Mouse (Mus musculus): Measurements from ENCODE around the gene Plce1. TPM values are rescaled to one million over a fixed set of nuclear protein-coding genes. Genes with fewer than 3 reads are reported as not detected.

The Plce1 gene
- polyA plus RNA-seq, 1 experiment from 2014 or later: 3.4 TPM

DNA sequence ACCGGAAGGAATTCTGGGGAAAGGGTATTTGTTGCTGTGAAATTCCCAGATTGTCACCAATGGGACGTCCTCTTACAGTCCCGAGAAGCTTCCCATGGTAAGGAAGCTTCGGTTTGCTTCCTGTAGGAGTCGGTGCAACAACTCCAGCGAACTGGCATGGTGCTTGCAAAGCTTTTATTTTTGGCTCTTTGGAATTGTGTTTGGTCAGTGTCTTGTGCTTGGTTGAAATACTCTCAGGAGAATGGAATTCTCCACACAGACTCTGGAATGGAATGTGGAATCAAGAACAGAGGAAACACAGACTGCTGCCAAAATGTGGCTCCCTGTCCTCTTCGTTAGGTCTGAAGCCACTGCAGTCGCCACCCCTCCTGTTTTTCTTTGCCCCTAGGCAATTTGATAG lies 129.9 kb downstream of the Plce1 start:
- WGBS: 86% methylated on average over 8 of the region's 8 CpGs
- no peaks in the 10 kb centered on the region for H3K9me3 ChIP-seq (replicated peaks; ENCODE audit: control insufficient read depth, low read length)

GRCm38 (mm10) chr19:38614067-38614675 lies 133.3 kb downstream of the Plce1 start:
- DNase-seq (ENCODE audit: low spot score) (no peak), ATAC-seq (replicated peaks; ENCODE audit: insufficient number of reproducible peaks, low FRiP score, low TSS enrichment, low read depth) (no peak)
- Histone ChIP-seq H3K36me3 (replicated peaks; ENCODE audit: control insufficient read depth, insufficient read depth, low read depth, low read length) (no peaks in the 10 kb centered on the region), H3K4me3 (ENCODE audit: low read depth, low read length) (no peak overlapping the region), H3K27me3 (ENCODE audit: control insufficient read depth, insufficient read depth, low read length) (no peaks in the 10 kb centered on the region), H3K9me3 (replicated peaks; ENCODE audit: control insufficient read depth, low read length) (no peaks in the 10 kb centered on the region), H3K27ac (replicated peaks; ENCODE audit: low read depth, low read length) (no peak overlapping the region), H3K4me1 (ENCODE audit: control insufficient read depth, insufficient read depth, low read length) (no peaks in the 10 kb centered on the region), H3K9ac (replicated peaks; ENCODE audit: low read length) (no peak overlapping the region), H3K4me2 (ENCODE audit: low read depth, low read length) (no peak overlapping the region)
- WGBS: 71% methylated on average over 11 of the region's 11 CpGs

More for the DNA sequence above, 129.9 kb downstream of the Plce1 start:
- Histone ChIP-seq H3K36me3 (replicated peaks; ENCODE audit: control insufficient read depth, insufficient read depth, low read depth, low read length) (no peaks in the 10 kb centered on the region), H3K4me2 (ENCODE audit: low read depth, low read length) (no peak overlapping the region), H3K9ac (replicated peaks; ENCODE audit: low read length) (no peak overlapping the region), H3K27me3 (ENCODE audit: control insufficient read depth, insufficient read depth, low read length) (no peaks in the 10 kb centered on the region), H3K4me1 (ENCODE audit: control insufficient read depth, insufficient read depth, low read length) (no peaks in the 10 kb centered on the region), H3K27ac (replicated peaks; ENCODE audit: low read depth, low read length) (no peak overlapping the region), H3K4me3 (ENCODE audit: low read depth, low read length) (no peak overlapping the region)
- no peak for ATAC-seq (replicated peaks; ENCODE audit: insufficient number of reproducible peaks, low FRiP score, low TSS enrichment, low read depth)
- DNase-seq (ENCODE audit: low spot score): no peak

- H3K4me3 ChIP-seq (ENCODE audit: low read depth, low read length): no peak overlapping the region
- H3K27me3 ChIP-seq (ENCODE audit: control insufficient read depth, insufficient read depth, low read length): no peaks in the 10 kb centered on the region
- no peaks in the 10 kb centered on the region for H3K9me3 ChIP-seq (replicated peaks; ENCODE audit: control insufficient read depth, low read length)
- H3K4me1 ChIP-seq (ENCODE audit: control insufficient read depth, insufficient read depth, low read length): no peaks in the 10 kb centered on the region
- H3K27ac ChIP-seq (replicated peaks; ENCODE audit: low read depth, low read length): no peak overlapping the region
- no peaks in the 10 kb centered on the region for H3K36me3 ChIP-seq (replicated peaks; ENCODE audit: control insufficient read depth, insufficient read depth, low read depth, low read length)
- 57% methylated on average over 6 of the region's 6 CpGs for WGBS
- ATAC-seq (replicated peaks; ENCODE audit: insufficient number of reproducible peaks, low FRiP score, low TSS enrichment, low read depth) (no peak), DNase-seq (ENCODE audit: low spot score) (no peak)
- H3K9ac ChIP-seq (replicated peaks; ENCODE audit: low read length): no peak overlapping the region
- no peak overlapping the region for H3K4me2 ChIP-seq (ENCODE audit: low read depth, low read length)
These were observed 134.4 kb downstream of the Plce1 start for GRCm38 (mm10) chr19:38615356-38615755.

- Histone ChIP-seq H3K27me3 (ENCODE audit: control insufficient read depth, insufficient read depth, low read length) (no peaks in the 10 kb centered on the region), H3K4me2 (ENCODE audit: low read depth, low read length) (no peak overlapping the region), H3K4me3 (ENCODE audit: low read depth, low read length) (no peak overlapping the region), H3K27ac (replicated peaks; ENCODE audit: low read depth, low read length) (no peak overlapping the region), H3K36me3 (replicated peaks; ENCODE audit: control insufficient read depth, insufficient read depth, low read depth, low read length) (no peaks in the 10 kb centered on the region), H3K9me3 (replicated peaks; ENCODE audit: control insufficient read depth, low read length) (no peaks in the 10 kb centered on the region), H3K9ac (replicated peaks; ENCODE audit: low read length) (no peak overlapping the region), H3K4me1 (ENCODE audit: control insufficient read depth, insufficient read depth, low read length) (no peaks in the 10 kb centered on the region)
- WGBS: 88% methylated on average over 4 of the region's 4 CpGs
- ATAC-seq (replicated peaks; ENCODE audit: insufficient number of reproducible peaks, low FRiP score, low TSS enrichment, low read depth): no peak
- DNase-seq (ENCODE audit: low spot score): no peak
These were observed 139.2 kb downstream of the Plce1 start for GRCm38 (mm10) chr19:38620134-38620533.

DNA sequence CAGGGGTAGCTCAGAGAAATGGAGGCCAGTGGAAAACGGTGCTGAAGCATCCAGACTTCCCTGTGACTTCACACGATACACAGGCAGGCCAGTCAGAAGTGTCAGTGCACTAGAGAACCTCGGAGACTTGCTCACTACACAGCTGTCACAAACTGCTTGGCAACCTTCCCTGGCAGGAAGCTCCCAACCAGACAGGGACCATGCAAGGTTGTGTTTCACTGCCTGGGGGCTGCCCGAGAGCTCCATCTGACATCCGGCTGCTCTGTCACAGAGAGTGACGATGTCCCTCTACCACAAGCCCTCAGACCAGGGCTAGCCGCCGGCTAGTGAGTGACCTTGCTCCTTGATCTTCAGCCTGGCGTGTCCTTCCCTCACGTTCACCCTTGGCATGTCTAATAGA lies 140.6 kb downstream of the Plce1 start:
- H3K27ac ChIP-seq (replicated peaks; ENCODE audit: low read depth, low read length): no peak overlapping the region
- no peak overlapping the region for H3K9ac ChIP-seq (replicated peaks; ENCODE audit: low read length)
- no peak overlapping the region for H3K4me3 ChIP-seq (ENCODE audit: low read depth, low read length)
- no peak overlapping the region for H3K4me2 ChIP-seq (ENCODE audit: low read depth, low read length)
- H3K4me1 ChIP-seq (ENCODE audit: control insufficient read depth, insufficient read depth, low read length): no peaks in the 10 kb centered on the region
- H3K9me3 ChIP-seq (replicated peaks; ENCODE audit: control insufficient read depth, low read length): no peaks in the 10 kb centered on the region
- DNase-seq (ENCODE audit: low spot score): no peak
- H3K36me3 ChIP-seq (replicated peaks; ENCODE audit: control insufficient read depth, insufficient read depth, low read depth, low read length): no peaks in the 10 kb centered on the region
- no peak for ATAC-seq (replicated peaks; ENCODE audit: insufficient number of reproducible peaks, low FRiP score, low TSS enrichment, low read depth)
- H3K27me3 ChIP-seq (ENCODE audit: control insufficient read depth, insufficient read depth, low read length): no peaks in the 10 kb centered on the region
- WGBS: 89% methylated on average over 10 of the region's 10 CpGs

GRCm38 (mm10) chr19:38626246-38627015 lies 145.5 kb downstream of the Plce1 start:
- Histone ChIP-seq H3K27ac (replicated peaks; ENCODE audit: low read depth, low read length) (no peak overlapping the region), H3K27me3 (ENCODE audit: control insufficient read depth, insufficient read depth, low read length) (no peaks in the 10 kb centered on the region), H3K9me3 (replicated peaks; ENCODE audit: control insufficient read depth, low read length) (no peaks in the 10 kb centered on the region), H3K4me2 (ENCODE audit: low read depth, low read length) (no peak overlapping the region), H3K36me3 (replicated peaks; ENCODE audit: control insufficient read depth, insufficient read depth, low read depth, low read length) (no peaks in the 10 kb centered on the region), H3K9ac (replicated peaks; ENCODE audit: low read length) (no peak overlapping the region), H3K4me3 (ENCODE audit: low read depth, low read length) (no peak overlapping the region), H3K4me1 (ENCODE audit: control insufficient read depth, insufficient read depth, low read length) (no peaks in the 10 kb centered on the region)
- WGBS: 79% methylated on average over 9 of the region's 9 CpGs
- ATAC-seq (replicated peaks; ENCODE audit: insufficient number of reproducible peaks, low FRiP score, low TSS enrichment, low read depth) (no peak), DNase-seq (ENCODE audit: low spot score) (no peak)

GRCm38 (mm10) chr19:38627075-38627768 lies 146.3 kb downstream of the Plce1 start:
- 76% methylated on average over 9 of the region's 9 CpGs for WGBS
- Histone ChIP-seq H3K4me3 (ENCODE audit: low read depth, low read length) (no peak overlapping the region), H3K9me3 (replicated peaks; ENCODE audit: control insufficient read depth, low read length) (no peaks in the 10 kb centered on the region), H3K9ac (replicated peaks; ENCODE audit: low read length) (no peak overlapping the region), H3K4me2 (ENCODE audit: low read depth, low read length) (no peak overlapping the region), H3K27me3 (ENCODE audit: control insufficient read depth, insufficient read depth, low read length) (no peaks in the 10 kb centered on the region), H3K4me1 (ENCODE audit: control insufficient read depth, insufficient read depth, low read length) (no peaks in the 10 kb centered on the region), H3K27ac (replicated peaks; ENCODE audit: low read depth, low read length) (no peak overlapping the region), H3K36me3 (replicated peaks; ENCODE audit: control insufficient read depth, insufficient read depth, low read depth, low read length) (no peaks in the 10 kb centered on the region)
- DNase-seq (ENCODE audit: low spot score) (no peak), ATAC-seq (replicated peaks; ENCODE audit: insufficient number of reproducible peaks, low FRiP score, low TSS enrichment, low read depth) (no peak)

- Histone ChIP-seq H3K9ac (replicated peaks; ENCODE audit: low read length) (no peak overlapping the region), H3K4me3 (ENCODE audit: low read depth, low read length) (no peak overlapping the region), H3K36me3 (replicated peaks; ENCODE audit: control insufficient read depth, insufficient read depth, low read depth, low read length) (no peaks in the 10 kb centered on the region), H3K4me2 (ENCODE audit: low read depth, low read length) (no peak overlapping the region), H3K9me3 (replicated peaks; ENCODE audit: control insufficient read depth, low read length) (no peaks in the 10 kb centered on the region), H3K27me3 (ENCODE audit: control insufficient read depth, insufficient read depth, low read length) (no peaks in the 10 kb centered on the region), H3K27ac (replicated peaks; ENCODE audit: low read depth, low read length) (no peak overlapping the region), H3K4me1 (ENCODE audit: control insufficient read depth, insufficient read depth, low read length) (no peaks in the 10 kb centered on the region)
- no peak for DNase-seq (ENCODE audit: low spot score)
- 84% methylated on average over 3 of the region's 3 CpGs for WGBS
- no peak for ATAC-seq (replicated peaks; ENCODE audit: insufficient number of reproducible peaks, low FRiP score, low TSS enrichment, low read depth)
These were observed 151.3 kb downstream of the Plce1 start for GRCm38 (mm10) chr19:38632251-38632650.

Data from embryonic facial prominence, embryonic 11.5 days (tissue).